Mouse (Mus musculus): ENCODE results near the gene Zfp366. TPM values are rescaled to one million over a fixed set of nuclear protein-coding genes. Genes with fewer than 3 reads are reported as not detected.
"Not testable (repeated sequence)": the region's sequence is repeated elsewhere in the genome, so short reads cannot be mapped to it uniquely, and the experiment has no call there.

Gene Zfp366
- 1 to 10 TPM; 3.6 to 3.8 TPM for total RNA-seq (2021)
- long read RNA-seq, result 0 reads

GRCm38 (mm10) chr13:99184155-99184886 is at the start of gene Zfp366:
TSS of gene Zfp366 (plus strand) at chr13:99184823.
- DNase-seq (ENCODE audit: low spot score in 2 of 2), result no peak

- no peak for DNase-seq (ENCODE audit: low spot score in 2 of 2)
Observed at GRCm38 (mm10) chr13:99138351-99139255, 46.0 kb upstream of the Zfp366 start.

DNA sequence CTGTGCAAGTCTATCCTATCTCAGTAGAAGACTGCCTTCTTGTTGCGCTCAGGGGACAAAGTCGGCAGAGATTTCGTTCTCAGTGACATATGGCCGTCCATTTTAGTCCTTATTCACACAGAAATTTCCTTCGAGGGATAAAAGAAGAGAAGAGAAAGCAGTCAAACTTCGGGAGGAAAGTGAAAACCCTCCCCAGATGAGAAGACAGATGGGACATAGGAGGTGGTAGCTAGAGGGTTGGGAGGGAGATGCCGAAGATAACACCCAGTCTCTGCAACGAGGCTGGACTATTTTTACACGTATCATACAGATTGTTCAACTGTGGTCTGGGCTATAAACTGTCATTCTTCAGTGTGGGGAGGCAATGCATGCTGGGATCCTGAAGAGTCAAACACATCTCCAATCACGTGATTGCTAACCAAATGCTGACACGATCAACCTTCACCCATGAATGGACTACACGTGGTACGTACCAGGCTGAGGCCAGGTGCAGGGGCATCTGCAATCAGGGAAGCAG is 38.2 kb upstream of the Zfp366 start:
- DNase-seq (ENCODE audit: low spot score in 2 of 2), result peak in 1 of 2 experiments; percentile 47

GRCm38 (mm10) chr13:99147645-99148111 is 36.9 kb upstream of the Zfp366 start:
- peak in 1 of 2 experiments; percentile 62 for DNase-seq (ENCODE audit: low spot score in 2 of 2)

- DNase-seq (ENCODE audit: low spot score in 2 of 2), result peak in 1 of 2 experiments; percentile 56
Observed at GRCm38 (mm10) chr13:99149551-99150305, 34.9 kb upstream of the Zfp366 start.

DNA sequence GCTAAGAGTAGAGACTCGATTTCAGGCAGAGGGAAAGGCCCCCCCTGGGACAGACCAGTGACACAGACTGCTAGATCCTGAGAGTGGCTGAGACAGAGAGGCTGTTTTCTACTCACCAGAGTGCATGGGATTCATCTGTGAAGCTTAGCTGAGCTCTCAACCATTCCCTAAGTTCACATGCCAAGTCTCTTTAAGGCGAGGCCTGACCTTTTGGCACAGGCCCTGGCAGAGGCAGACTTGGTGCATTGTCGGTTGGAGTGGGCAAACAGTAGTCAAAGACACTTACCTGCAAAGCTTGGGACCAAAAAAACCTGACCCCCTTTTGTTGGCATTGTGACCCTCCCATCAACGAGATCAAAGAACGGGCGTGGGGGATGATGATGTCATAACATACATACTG is 34.0 kb upstream of the Zfp366 start:
- DNase-seq (ENCODE audit: low spot score in 2 of 2), result no peak

DNA sequence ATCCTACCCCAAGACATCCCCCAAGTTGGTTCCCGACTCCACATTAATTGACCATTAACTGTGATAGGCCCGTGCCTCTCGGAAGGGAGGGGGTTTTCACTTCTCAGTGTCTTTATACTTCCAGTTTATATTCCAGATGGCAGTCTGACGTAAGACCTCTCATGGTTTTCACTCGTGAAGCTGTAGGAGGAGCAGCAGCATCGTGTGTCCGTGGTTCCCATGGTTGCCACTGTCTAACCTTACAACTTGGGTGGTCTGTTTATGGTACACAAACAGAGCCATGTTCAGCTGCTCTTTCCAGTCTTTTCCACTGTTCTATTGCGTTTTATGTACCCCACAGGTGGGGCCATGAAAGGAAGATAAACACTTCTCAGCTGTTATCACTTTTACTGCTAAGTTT is 33.5 kb upstream of the Zfp366 start:
- no peak for DNase-seq (ENCODE audit: low spot score in 2 of 2)

- DNase-seq (ENCODE audit: low spot score in 2 of 2), result no peak
Observed at GRCm38 (mm10) chr13:99152305-99152930, 32.2 kb upstream of the Zfp366 start.

DNA sequence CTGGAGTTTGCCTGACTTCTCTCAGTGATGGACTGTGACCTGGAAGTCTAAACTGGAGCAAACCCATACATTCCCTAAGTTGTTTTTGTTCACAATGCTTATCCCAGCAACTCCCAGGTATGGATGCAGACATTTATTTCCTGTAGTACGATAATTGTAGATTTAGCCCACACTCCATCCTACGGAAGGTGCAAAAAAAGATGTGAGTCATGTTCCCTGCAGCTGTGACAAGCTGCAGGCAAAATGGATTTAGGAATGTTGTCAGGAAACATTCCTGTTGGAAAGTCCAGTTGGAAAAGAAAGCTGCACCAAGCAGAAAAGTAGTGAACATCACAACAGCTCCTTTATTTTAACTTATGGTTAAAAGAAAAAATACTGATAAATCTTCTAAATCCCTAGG is 26.9 kb upstream of the Zfp366 start:
- no peak for DNase-seq (ENCODE audit: low spot score in 2 of 2)

DNA sequence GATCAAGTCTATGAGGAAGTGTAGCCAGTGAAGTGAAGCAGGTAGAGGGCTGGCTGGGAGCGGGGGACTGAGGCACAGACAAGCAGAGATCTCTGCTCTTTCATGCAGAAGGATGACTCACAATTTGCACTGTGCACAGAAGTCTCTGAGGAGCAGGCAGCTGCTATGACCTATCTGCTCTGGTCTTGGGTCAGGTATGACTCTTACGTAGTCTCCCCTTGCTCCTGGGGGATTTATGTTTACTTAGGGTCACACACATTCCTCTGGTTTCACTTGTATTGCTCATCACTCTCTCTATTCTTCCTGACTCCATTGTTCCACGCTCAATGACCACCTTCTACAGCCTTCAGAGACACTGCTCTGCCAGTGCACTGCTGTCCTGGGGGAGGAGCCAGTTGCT is 25.9 kb upstream of the Zfp366 start:
- no peak for DNase-seq (ENCODE audit: low spot score in 2 of 2)

DNA sequence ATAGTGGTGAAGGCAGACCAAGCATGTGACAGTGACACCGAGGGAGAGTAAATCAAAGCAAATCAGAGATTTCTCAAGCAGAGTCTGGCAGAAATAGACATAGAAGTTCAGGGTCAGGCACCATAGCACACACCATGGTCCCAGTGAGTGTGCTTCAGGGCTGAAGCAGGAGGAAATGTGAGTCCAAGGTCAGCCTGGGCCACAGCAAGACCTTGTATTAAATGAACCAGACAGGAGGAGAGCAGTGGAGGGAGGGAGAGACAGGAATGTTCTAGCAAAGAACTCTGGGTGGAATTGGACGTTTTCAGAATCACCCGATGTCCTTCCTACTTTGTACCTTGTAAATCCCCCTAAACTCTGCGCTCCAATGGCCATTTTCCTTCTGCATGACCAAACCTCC is 21.6 kb upstream of the Zfp366 start:
- no peak for DNase-seq (ENCODE audit: low spot score in 2 of 2)

GRCm38 (mm10) chr13:99163521-99164359 is 20.9 kb upstream of the Zfp366 start:
- DNase-seq (ENCODE audit: low spot score in 2 of 2), result no peak

- no peak for DNase-seq (ENCODE audit: low spot score in 2 of 2)
Observed at GRCm38 (mm10) chr13:99164360-99164759, 20.3 kb upstream of the Zfp366 start.

DNA sequence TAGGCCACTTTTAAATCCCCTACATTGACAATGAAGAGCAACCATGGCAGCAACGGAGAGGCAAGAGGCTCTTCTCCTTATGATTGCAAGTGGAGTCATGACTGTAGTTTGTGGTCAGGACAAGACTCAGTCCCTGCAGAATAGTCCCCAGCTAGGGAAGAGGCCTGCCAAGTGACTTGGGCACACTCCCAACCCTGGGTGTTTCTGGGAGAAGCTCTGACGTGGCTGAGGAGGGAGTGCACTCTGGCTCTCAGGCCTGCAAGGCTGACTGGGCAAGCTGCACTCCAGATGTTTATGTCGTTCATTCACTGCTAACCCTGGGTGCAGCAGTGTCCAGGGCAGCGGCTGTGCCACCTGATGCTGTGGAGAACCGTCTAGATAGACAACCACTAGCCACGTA is 15.2 kb upstream of the Zfp366 start:
- DNase-seq (ENCODE audit: low spot score in 2 of 2), result no peak

DNA sequence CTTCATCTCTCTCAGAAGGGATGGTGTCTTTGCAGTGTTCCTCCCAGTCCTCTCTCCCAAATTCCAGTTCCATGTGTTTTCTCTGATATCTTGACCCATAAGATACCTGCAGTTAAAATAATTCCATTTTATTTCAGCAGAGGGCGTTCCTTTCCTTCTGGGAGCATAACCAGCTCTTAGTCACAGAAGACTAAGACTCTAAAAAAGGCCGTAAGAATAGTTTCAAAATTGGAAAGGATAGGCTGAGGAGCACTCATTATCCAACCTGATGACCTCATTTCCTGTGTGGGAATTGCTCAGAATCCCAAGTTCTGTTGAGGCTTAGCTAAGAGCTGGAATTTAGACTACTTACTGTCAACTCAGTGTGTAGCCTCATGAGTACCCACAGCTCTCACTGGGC is 14.3 kb upstream of the Zfp366 start:
- DNase-seq (ENCODE audit: low spot score in 2 of 2), result no peak

DNA sequence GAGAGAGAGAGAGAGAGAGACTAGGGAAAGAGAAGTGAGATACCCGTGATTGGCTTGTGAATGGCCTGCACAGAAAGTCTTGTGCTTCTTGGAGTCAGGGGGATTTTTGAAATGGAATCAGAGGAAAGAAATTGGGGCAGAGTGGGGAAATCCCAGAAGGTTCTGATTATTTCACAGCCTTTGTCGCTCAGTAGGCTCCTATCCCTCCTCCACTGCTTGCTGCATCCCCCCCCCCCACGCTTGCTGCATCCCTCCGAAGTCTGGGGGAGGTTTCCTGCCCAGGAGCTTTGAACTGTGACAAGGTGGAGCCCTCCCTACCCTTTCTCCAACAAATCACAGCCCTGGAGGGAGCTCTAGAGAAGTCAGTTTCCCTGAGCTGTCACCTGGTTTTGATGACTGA is 10.8 kb upstream of the Zfp366 start:
- DNase-seq (ENCODE audit: low spot score in 2 of 2), result no peak

DNA sequence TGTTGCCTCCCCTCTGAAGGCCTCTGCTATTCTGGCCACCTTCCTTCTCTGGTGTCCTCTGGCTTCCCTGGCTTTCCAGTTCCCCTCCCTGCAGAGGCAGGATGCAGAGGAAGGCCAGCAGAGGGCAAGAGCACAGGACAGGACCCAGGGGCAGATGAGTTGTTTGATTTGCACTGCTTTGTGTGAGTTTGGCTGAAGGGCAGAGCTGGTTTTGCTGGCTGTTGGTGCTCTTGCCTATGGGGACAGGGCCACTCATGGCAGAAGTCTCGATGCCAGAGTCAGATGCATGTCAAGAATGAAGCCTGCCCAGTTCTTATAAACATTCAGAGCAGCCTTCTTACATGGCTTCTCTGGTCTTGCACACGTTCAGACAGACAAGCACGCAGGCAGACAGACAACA is 1.8 kb upstream of the Zfp366 start:
- DNase-seq (ENCODE audit: low spot score in 2 of 2), result not testable (repeated sequence)

GRCm38 (mm10) chr13:99183257-99183895 is 1.2 kb upstream of the Zfp366 start:
- DNase-seq (ENCODE audit: low spot score in 2 of 2), result no peak

GRCm38 (mm10) chr13:99185573-99185972 is 950 bp downstream of the Zfp366 start:
- no peak for DNase-seq (ENCODE audit: low spot score in 2 of 2)
